Mouse (Mus musculus) testis, adult 2 months (tissue): ENCODE measurements around the gene Itpr1. TPM values are rescaled to one million over a fixed set of nuclear protein-coding genes. Genes with fewer than 3 reads are reported as not detected.

ENCODE experiments used
- H3K27ac ChIP-seq: fragments of 200-500 bp; 2 replicates; pipeline ENCODE4 v1.5.1; 2012; ENCODE audit warnings: low read depth, low read length; ENCODE audit not compliant: control insufficient read depth, insufficient read depth
- H3K27me3 ChIP-seq: fragments of 200-500 bp; 2 replicates; pipeline ENCODE4 v1.6.1; 2012; ENCODE audit warnings: mild to moderate bottlenecking, low read length, moderate library complexity; ENCODE audit not compliant: control insufficient read depth, insufficient read depth
- H3K36me3 ChIP-seq: fragments of 200-500 bp; 2 replicates; pipeline ENCODE4 v1.6.1; 2012; ENCODE audit warnings: mild to moderate bottlenecking, low read length; ENCODE audit not compliant: control insufficient read depth, insufficient read depth
- H3K4me1 ChIP-seq: fragments of 200-500 bp; 2 replicates; pipeline ENCODE4 v1.6.1; 2012; ENCODE audit warnings: low read length; ENCODE audit not compliant: control insufficient read depth, insufficient read depth
- H3K4me3 ChIP-seq: fragments of 200-500 bp; 2 replicates; pipeline ENCODE4 v1.5.1; 2012; ENCODE audit warnings: low read depth, mild to moderate bottlenecking, low read length, moderate library complexity, mixed read lengths; ENCODE audit not compliant: control insufficient read depth
- CTCF ChIP-seq: fragments of 200-500 bp; IDR thresholded peaks from 2 replicates; pipeline ENCODE4 v1.5.1; 2012; ENCODE audit warnings: low read depth, mild to moderate bottlenecking, inconsistent platforms, low read length, moderate library complexity; ENCODE audit not compliant: control insufficient read depth, insufficient read depth, insufficient replicate concordance
- POLR2A ChIP-seq: fragments of 200-500 bp; IDR thresholded peaks from 2 replicates; pipeline ENCODE4 v1.6.1; 2012; ENCODE audit warnings: low read depth, mild to moderate bottlenecking, inconsistent platforms, low read length, moderate library complexity; ENCODE audit not compliant: control insufficient read depth
- polyA plus RNA-seq: library from polyadenylated mRNA; depleted of rRNA; stranded (reverse); fragments of >200 nt; gene quantifications from 2 replicates; pipeline ENCODE4 v1.2.3, GENCODE M21; 2012

Itpr1 gene
- polyA plus RNA-seq, 1 experiment = 7.3 TPM

GRCm38 (mm10) chr6:108538406-108538805, 325.5 kb downstream of the Itpr1 start:
- peaks cover 2% of the 10 kb centered on the region for H3K4me1 ChIP-seq
- no peak overlapping the region for H3K27ac ChIP-seq
- TF ChIP-seq CTCF (no peak), POLR2A (no peak)
- no peak overlapping the region for H3K4me3 ChIP-seq
- H3K27me3 ChIP-seq = no peaks in the 10 kb centered on the region
- no peaks in the 10 kb centered on the region for H3K36me3 ChIP-seq

GRCm38 (mm10) chr6:108540441-108540840, 327.5 kb downstream of the Itpr1 start:
- no peaks in the 10 kb centered on the region for H3K27me3 ChIP-seq
- no peak overlapping the region for H3K27ac ChIP-seq
- H3K4me3 ChIP-seq = no peak overlapping the region
- TF ChIP-seq CTCF = no peak
- no peak for TF ChIP-seq POLR2A
- H3K36me3 ChIP-seq = no peaks in the 10 kb centered on the region
- no peaks in the 10 kb centered on the region for H3K4me1 ChIP-seq

- Histone ChIP-seq H3K4me3 (no peak overlapping the region), H3K36me3 (no peaks in the 10 kb centered on the region), H3K4me1 (no peaks in the 10 kb centered on the region), H3K27ac (no peak overlapping the region), H3K27me3 (no peaks in the 10 kb centered on the region)
- TF ChIP-seq CTCF = no peak
- TF ChIP-seq POLR2A = no peak
Measured at GRCm38 (mm10) chr6:108544917-108545316, 332.0 kb downstream of the Itpr1 start.

- TF ChIP-seq CTCF (no peak), POLR2A (no peak)
- Histone ChIP-seq H3K4me1 (no peaks in the 10 kb centered on the region), H3K27me3 (no peaks in the 10 kb centered on the region), H3K36me3 (no peaks in the 10 kb centered on the region), H3K27ac (no peak overlapping the region), H3K4me3 (no peak overlapping the region)
Measured at GRCm38 (mm10) chr6:108545464-108545863, 332.6 kb downstream of the Itpr1 start.

GRCm38 (mm10) chr6:108548413-108548812, 335.5 kb downstream of the Itpr1 start:
- no peak for TF ChIP-seq CTCF
- no peak for TF ChIP-seq POLR2A
- Histone ChIP-seq H3K4me1 (no peaks in the 10 kb centered on the region), H3K4me3 (no peak overlapping the region), H3K27me3 (no peaks in the 10 kb centered on the region), H3K27ac (no peak overlapping the region), H3K36me3 (no peaks in the 10 kb centered on the region)

- no peak overlapping the region for H3K27ac ChIP-seq
- no peaks in the 10 kb centered on the region for H3K27me3 ChIP-seq
- no peak for TF ChIP-seq CTCF
- no peaks in the 10 kb centered on the region for H3K36me3 ChIP-seq
- H3K4me3 ChIP-seq = no peak overlapping the region
- H3K4me1 ChIP-seq = no peaks in the 10 kb centered on the region
Measured at GRCm38 (mm10) chr6:108549495-108549935, 336.6 kb downstream of the Itpr1 start.

GRCm38 (mm10) chr6:108551725-108552620, 339.1 kb downstream of the Itpr1 start:
- no peaks in the 10 kb centered on the region for H3K4me1 ChIP-seq
- no peaks in the 10 kb centered on the region for H3K36me3 ChIP-seq
- TF ChIP-seq CTCF (no peak), POLR2A (no peak)
- no peaks in the 10 kb centered on the region for H3K27me3 ChIP-seq
- H3K4me3 ChIP-seq = no peak overlapping the region
- H3K27ac ChIP-seq = no peak overlapping the region

GRCm38 (mm10) chr6:108553013-108553412, 340.1 kb downstream of the Itpr1 start:
- Histone ChIP-seq H3K4me1 (no peaks in the 10 kb centered on the region), H3K27me3 (no peaks in the 10 kb centered on the region), H3K4me3 (no peak overlapping the region), H3K27ac (no peak overlapping the region), H3K36me3 (no peaks in the 10 kb centered on the region)
- TF ChIP-seq POLR2A (no peak), CTCF (no peak)
